Mouse (Mus musculus) left cerebral cortex, adult 11 months (tissue): Measurements from ENCODE around the gene Ripor1.
A peak's percentile ranks its signal among the peaks of the same experiment; 100 is the strongest.

ENCODE experiments used
- DNase-seq: peaks from one replicate; pipeline ENCODE4 v3.0.0; 2022; ENCODE audit warnings: low spot score

Gene Ripor1

DNA sequence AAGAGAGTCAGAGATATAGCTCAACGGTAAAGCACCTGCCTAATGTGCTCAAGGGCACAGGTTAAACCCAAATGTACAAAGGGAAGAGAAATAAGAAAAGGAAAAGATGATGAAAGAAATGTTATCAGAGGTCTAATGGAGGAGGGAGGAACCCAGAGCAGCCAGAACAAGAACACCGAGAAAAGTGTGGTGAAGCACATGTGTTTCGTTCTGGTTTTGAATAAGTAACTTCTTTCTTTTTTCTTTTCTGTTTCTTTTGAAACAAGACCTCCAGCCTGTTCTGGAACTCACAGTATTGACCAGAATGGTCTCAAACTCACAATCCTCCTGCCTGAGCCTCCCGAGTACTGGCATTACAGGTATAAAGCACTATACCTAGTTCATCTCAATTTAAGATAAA lies 24.3 kb downstream of the Ripor1 start:
- no peak for DNase-seq

DNA sequence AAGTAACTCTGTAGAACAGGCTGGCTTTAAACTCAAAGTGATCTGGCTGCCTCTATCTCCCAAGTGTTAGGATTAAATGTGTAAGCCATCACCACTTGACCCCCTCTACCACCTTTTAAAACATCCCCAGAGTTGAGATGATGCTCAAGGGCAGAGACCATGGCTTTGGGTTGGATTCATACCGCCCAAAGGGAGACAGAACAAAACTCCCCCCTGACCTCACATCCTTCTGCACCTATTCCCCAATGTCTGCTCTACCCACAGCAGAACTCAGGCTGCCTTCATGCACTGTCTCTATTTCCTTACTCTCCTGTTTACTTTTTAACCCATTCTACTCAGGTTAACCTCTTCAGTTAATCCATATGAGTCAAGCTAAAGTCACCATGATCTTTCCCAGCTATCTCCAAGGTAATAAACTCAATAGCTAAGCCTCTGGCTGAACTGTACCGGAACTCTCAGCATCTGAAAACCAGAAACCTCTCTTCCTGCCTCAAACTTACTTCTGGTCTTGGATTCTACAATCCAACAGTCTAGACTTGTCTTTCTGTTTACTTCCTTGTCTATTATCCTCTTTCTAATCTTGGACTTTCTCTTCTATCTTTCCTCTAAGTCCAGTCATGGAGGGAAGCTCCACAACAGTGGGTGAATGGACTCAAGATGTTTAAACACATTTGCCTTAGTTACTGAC lies 29.9 kb downstream of the Ripor1 start:
- DNase-seq, result no peak

DNA sequence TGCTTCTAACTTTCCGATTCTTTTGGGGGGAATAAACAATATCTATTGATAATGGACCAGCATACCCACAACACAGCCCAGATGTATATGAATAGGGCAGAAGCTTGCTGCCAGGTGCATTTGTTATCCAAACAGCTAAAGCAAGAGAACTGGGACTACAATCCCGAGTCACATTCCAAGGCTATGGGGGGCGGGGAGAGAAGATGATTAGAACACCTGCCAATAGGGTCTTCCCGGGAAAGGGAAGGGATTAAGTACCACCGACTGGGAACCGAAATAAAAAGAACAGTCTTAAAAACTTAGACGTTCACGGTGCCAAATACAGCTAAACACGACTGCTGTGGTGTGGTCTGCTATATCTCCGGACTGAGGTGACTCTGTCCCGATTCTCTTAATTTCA lies 30.4 kb downstream of the Ripor1 start:
- DNase-seq, result no peak

DNA sequence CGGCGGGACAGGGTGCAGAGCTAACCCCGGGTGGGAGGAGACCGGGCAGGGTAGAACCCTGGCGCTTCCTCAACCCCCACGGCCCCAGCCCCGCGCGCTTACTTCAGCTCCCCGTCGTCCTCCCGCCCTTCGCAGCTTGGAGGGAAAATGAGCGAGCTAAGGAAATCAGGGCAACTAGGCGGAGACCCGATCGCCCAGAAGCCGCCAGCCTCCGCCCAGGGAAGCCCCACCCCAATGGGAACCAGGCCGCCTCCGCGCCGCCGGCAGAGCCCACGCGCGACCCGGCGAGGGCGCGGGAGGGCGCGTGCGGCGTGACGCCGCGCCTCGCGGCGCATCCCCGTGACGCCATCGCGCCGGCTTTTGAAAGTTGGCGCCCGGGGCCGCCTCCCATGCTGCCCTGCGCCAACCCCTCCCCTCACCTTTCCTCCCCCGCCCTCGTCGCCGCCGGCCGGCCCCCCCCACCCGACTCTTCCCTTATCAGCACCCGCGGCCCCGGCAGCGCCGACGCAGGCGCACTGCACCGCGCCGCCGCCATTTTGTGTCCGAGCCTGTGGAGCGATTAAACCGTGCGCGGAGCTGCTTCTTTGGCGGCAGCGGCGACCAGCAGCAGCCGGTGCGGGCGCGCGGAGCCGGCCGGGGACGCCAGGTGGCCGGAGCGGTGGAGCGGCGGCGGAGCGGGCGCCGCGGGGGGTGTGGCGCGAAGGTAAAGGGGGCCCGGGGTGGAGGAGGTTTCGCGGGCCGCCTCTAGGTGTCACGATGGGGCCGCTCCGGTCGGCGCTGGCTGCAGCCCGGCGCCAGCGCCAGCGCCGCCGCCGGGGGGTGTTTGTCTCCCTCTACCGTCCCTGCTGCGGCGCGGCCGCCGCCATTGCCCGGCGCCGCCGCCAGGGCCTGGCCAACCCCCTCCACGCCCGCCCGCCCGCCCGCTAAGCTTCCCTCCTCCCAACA lies 31.2 kb downstream of the Ripor1 start, which contains the start of gene Ctcf:
Gene Ctcf, plus strand, starts transcription at position 551 of the 945 bp plus-strand sequence.
- DNase-seq, result peak; percentile 85

DNA sequence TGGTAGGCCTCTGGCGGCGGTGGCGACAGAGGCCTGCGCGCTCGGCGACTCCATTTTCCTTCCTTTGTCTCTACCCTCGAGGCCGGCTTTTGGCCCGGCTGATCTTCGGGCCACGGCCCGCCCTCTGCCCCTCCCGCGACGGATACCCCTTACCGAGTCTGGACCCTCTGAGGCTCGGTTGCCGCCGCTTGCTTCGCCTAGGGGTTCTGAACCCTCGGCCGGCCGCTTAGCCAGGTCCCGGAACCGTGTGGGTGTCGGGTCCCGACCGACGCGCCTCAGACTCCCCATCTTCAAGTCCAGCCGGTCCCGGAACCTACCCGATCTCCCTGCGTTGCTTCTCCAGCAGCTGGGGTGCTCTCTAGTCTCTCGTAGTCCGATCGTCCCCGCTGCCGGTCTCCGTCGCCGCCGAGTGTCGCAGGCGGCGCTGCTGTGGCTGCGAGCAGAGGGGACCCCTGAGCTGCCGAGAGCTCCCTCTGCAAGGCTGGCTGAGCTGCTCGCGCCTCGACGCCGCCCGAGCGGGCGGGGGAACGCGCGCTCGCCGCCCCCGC lies 32.0 kb downstream of the Ripor1 start, which contains the start of gene Agrp:
Gene Agrp, minus strand, starts transcription at position 431 of the 548 bp plus-strand sequence.
- DNase-seq, result no peak

DNA sequence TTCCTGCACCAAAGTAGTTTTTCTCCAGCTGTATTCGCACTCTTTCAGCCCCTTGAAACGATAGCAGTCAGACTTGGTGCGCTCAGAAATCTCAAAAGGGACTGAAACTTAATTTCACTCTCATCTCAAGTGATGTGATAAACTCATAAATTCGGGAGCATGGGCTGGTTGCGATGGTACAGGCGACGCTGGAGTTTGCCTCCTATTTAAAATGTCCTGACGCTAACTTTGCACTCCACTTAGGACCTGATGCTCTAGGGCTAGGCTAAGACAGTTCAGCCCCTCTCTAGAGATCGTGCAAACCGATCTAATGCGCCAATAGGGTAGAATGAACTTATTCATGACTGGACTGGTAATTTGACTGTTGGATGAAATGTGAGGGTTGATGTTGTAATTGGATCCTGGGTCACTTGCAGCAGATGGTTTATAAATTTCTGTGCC lies 32.6 kb downstream of the Ripor1 start:
- no peak for DNase-seq

DNA sequence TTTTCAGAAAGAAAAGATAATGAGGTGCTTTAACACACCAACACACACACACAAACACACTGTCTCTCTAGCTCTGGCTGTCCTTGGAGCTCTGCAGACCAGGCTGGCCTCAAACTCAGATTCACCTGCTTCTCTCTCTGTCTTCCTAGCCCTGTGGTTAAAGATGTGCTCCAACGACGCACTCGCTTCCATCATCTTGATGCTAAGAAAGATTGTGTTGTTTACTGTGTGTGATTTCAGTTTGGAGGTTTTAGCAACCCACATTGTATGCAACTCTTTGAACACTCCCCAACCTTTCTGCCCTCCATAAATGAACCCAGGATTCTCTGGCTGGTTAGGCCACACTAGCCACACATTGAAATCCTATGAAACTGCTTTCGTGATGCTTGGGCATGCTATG lies 33.5 kb downstream of the Ripor1 start:
- DNase-seq, result no peak

DNA sequence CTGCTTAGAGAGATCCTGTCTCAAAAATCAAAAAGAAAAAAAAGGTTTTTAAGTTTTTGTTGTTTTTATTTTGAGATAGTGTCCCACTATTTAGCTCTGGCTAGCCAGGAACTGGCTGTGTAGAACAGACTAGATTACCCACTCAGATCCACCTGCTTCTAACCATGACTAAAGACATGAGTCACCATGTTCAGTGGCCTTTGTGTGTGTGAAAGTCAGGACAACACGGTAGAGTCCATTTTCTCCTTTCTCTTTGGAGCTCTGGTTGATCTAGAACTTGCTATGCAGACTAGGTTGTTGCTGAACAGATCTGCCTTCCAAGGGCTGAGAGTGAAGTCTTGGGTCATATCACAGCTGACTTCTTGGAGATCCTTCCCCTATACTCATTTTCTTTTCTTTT lies 34.8 kb downstream of the Ripor1 start:
- DNase-seq, result no peak

DNA sequence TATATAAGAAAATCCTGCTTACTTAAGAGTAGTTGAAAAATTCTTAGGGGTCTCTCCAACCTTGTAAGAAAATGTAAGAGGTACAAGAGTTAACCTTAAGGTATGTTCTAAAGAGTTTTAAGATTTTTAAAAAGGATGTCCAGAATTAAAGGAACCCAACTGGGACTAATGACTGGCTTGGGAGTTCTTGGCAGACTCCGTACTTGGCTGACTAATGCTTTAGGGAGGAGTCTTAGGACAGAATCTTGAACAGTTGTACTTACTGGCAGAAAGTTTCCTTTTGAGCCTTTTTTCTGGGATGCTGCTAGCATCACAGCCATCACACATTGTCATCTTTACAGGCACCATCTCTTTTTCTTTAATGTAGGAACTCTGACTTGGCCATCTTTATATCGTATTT lies 35.5 kb downstream of the Ripor1 start:
- no peak for DNase-seq

DNA sequence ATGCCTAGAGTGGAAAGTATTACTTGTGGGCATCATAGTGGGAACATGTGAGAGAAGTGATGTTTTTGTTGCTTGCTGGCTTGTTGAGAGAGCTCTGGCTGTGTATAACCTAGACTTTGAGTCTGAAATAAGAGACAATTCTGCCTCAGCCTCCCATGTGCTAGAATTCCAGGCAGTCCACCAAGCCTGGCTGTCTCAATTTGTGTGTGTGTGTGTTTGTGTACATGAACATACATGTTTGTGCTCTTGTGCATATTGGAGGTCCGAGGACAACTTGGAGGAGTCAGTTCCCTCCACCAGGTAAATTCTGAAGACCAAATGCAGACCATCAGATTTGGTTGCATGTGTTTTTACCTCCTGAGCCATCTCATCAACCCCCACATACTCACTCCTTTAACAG lies 40.1 kb downstream of the Ripor1 start:
- no peak for DNase-seq

DNA sequence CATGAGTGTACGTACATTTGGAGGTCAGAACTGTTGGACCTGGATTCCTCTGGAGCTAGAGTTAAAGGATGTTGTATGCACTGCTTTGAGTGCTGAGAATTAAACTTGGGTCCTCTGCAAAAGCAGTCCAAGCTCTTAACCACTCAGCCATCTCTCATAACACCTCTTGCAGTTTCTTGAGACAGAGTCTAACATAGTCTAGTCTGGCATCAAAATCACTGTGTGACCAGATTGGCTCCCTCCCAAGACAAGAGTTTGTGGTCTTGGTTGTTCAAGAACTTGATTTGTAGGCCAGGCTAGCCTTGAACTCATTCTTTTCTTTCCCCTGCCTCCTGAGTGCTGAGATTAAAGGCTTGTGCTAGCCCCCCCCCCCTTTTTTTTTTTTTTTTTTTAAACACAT lies 43.9 kb downstream of the Ripor1 start:
- no peak for DNase-seq

DNA sequence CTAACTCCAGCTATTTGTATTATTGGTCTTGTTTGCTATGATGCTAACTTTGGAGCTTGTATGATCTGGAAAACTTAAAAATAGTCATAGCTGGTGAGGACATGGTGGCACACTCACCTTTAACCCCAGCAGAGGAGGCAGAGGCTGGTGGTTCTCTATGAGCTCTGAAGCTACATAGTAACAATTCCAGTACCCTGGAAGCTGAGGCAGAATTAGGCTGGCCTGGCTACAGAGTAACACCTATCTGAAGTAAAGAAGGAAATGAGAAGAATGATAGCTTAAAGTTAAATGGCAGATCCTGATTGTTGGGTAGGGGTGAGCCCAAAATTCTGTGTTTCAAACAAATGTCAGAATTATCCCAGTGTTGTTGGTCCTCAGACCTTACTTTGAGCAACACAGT lies 52.6 kb downstream of the Ripor1 start:
- no peak for DNase-seq

DNA sequence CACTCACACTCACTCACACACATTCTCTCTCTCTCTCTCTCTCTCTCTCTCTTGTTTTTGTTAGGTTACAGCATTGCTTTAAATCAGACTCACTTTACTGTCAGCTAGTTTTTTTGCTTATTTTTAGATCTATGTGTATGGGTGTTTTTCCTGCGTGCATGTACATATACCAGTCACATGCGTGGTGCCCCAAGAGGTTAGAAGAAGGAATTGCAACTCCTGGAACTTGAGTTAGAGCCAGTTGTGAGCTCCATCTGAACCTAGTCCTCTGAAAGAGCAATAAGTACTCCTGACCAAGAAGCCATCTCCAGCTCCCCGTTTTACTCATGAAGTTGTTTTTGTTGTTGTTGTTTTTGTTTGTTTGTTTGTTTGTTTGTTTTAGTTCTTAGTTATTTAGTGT lies 56.1 kb downstream of the Ripor1 start:
- DNase-seq, result peak; percentile 24
